Mouse (Mus musculus): ENCODE data around the gene Pbxip1.

Pbxip1 gene

GRCm38 (mm10) chr3:89490790-89491189, 54.3 kb downstream of the Pbxip1 start:
- DNase-seq, result no peak

GRCm38 (mm10) chr3:89491559-89491958, 55.1 kb downstream of the Pbxip1 start:
- DNase-seq, result no peak

GRCm38 (mm10) chr3:89492701-89493151, 56.2 kb downstream of the Pbxip1 start:
- no peak for DNase-seq

GRCm38 (mm10) chr3:89494630-89495029, 58.1 kb downstream of the Pbxip1 start:
- DNase-seq, result no peak

DNA sequence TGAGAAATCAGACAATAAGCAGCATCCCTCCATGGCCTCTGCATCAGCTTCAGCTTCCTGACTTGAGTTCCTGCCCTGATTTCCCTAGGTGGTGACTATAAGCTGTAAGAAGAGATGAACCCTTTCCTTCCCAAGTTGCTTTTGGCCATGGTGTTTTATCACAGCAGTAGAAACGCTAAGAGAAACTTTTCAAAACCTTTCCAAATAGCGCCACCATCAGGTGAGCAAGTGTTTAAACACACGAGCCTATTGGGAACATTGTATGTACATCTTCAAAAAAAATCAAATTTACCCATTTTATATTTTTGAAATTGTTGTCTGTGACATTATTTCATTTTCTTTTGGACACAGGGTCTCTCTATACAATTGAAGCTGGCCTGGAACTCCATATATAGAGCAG, 59.9 kb downstream of the Pbxip1 start:
- no peak for DNase-seq

DNA sequence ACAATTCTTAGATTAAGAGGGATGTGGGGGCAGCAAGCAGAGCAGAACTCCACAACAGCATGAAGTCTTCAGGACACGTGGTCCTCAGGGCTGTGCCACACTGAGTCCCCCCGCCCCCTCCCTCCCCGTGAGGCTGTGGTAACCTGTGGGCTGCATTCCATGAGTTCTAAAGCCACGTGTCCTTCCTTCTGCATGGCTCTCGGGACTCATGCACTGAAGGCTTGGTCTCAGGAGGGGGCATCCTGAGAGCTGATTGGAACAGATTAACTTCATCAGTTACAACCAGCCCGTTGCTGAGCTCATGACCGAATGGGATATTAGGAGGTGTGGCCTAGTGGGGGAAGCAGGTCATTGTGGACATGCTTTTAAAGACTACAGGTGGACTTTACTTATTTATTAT, 63.2 kb downstream of the Pbxip1 start:
- no peak for DNase-seq

Measured in liver (tissue).